Mouse (Mus musculus) adrenal gland, postnatal 10 days (tissue): ENCODE measurements around the gene Slc4a5. TPM values are rescaled to one million over a fixed set of nuclear protein-coding genes. Genes with fewer than 3 reads are reported as not detected.
A peak's percentile ranks its signal among the peaks of the same experiment; 100 is the strongest.

Experiments
- DNase-seq: peaks from one replicate; pipeline ENCODE4 v3.0.0; 2021; ENCODE audit warnings: mixed read lengths
- total RNA-seq, 2 experiments: library from RNA; stranded (reverse); gene quantifications; 2 replicates each; pipeline ENCODE4 v1.2.3; 2021

Gene Slc4a5
- total RNA-seq, 2 experiments from 2014 or later: 0.12 to 0.15 TPM

- DNase-seq: no peak
These were observed 89.4 kb downstream of the Slc4a5 start for GRCm38 (mm10) chr6:83309017-83309416.

- DNase-seq: no peak
These were observed 91.6 kb downstream of the Slc4a5 start for GRCm38 (mm10) chr6:83311206-83311605.

GRCm38 (mm10) chr6:83312021-83312420, 92.4 kb downstream of the Slc4a5 start:
- DNase-seq: no peak

GRCm38 (mm10) chr6:83312514-83312913, 92.9 kb downstream of the Slc4a5 start:
- DNase-seq: peak; percentile 25

- no peak for DNase-seq
These were observed 95.7 kb downstream of the Slc4a5 start for GRCm38 (mm10) chr6:83315293-83315692.

GRCm38 (mm10) chr6:83316022-83316421, 96.4 kb downstream of the Slc4a5 start:
- no peak for DNase-seq

- peak; percentile 94 for DNase-seq
These were observed 97.6 kb downstream of the Slc4a5 start for GRCm38 (mm10) chr6:83317108-83317741.

GRCm38 (mm10) chr6:83321927-83322326, 102.3 kb downstream of the Slc4a5 start:
- DNase-seq: no peak

- DNase-seq: no peak
These were observed 103.2 kb downstream of the Slc4a5 start for GRCm38 (mm10) chr6:83322794-83323193.

GRCm38 (mm10) chr6:83323652-83324419, 104.2 kb downstream of the Slc4a5 start:
- no peak for DNase-seq

- DNase-seq: peak; percentile 95
These were observed 106.1 kb downstream of the Slc4a5 start, which contains the start of the genes Mthfd2 and Mob1a for GRCm38 (mm10) chr6:83325525-83326393. Gene Mthfd2, minus strand, starts transcription at chr6:83325908. Gene Mob1a, plus strand, starts transcription at chr6:83326016.

- DNase-seq: no peak
These were observed 106.7 kb downstream of the Slc4a5 start for GRCm38 (mm10) chr6:83326394-83326736.

GRCm38 (mm10) chr6:83326761-83327160, 107.1 kb downstream of the Slc4a5 start:
- DNase-seq: no peak

- DNase-seq: no peak
These were observed 108.1 kb downstream of the Slc4a5 start for GRCm38 (mm10) chr6:83327591-83328190.

GRCm38 (mm10) chr6:83341387-83341786, 121.8 kb downstream of the Slc4a5 start:
- DNase-seq: no peak

GRCm38 (mm10) chr6:83342957-83343356, 123.3 kb downstream of the Slc4a5 start:
- DNase-seq: no peak

- DNase-seq: peak; percentile 48
These were observed 125.7 kb downstream of the Slc4a5 start for GRCm38 (mm10) chr6:83345285-83345684.

GRCm38 (mm10) chr6:83347916-83348315, 128.3 kb downstream of the Slc4a5 start:
- no peak for DNase-seq

GRCm38 (mm10) chr6:83348873-83349272, 129.2 kb downstream of the Slc4a5 start, which contains the start of gene Bola3:
Gene Bola3, plus strand, starts transcription at chr6:83349147.
- no peak for DNase-seq

- peak; percentile 97 for DNase-seq
These were observed 129.8 kb downstream of the Slc4a5 start for GRCm38 (mm10) chr6:83349274-83349958.

GRCm38 (mm10) chr6:83350172-83350571, 130.5 kb downstream of the Slc4a5 start:
- no peak for DNase-seq
